Mouse (Mus musculus) liver, embryonic 11.5 days (tissue): ENCODE measurements at regions not wholly inside any gene's neighbourhood (a gene's known extent, or its start where the extent isn't known, plus 50 kb on each side); places are given as distances from the start of the nearest gene placed in this dataset.

Experiments used
- ATAC-seq: fragments of 200-750 bp; cut with Nextera tagmentation; replicated peaks from 2 replicates; pipeline ENCODE4 v1.8.0; 2017; ENCODE audit warnings: moderate number of reproducible peaks, mild to moderate bottlenecking, moderate TSS enrichment, moderate library complexity; ENCODE audit not compliant: low FRiP score
- DNase-seq: peaks from one replicate; pipeline ENCODE4 v3.0.0-alpha.2; 2017; ENCODE audit warnings: low spot score
- H3K27ac ChIP-seq: fragments of 300-500 bp; sonication (generic); 2 replicates; pipeline ENCODE4 v1.5.1; 2014; ENCODE audit warnings: mild to moderate bottlenecking, low read depth, low read length, control low read depth
- H3K27me3 ChIP-seq: fragments of 300-500 bp; sonication (generic); replicated peaks from 2 replicates; pipeline ENCODE4 v1.6.1; 2014; ENCODE audit warnings: low read length, mixed read lengths; ENCODE audit not compliant: control insufficient read depth, insufficient read depth
- H3K36me3 ChIP-seq: fragments of 300-500 bp; sonication (generic); 2 replicates; pipeline ENCODE4 v1.6.1; 2014; ENCODE audit warnings: mild to moderate bottlenecking, low read length, moderate library complexity, mixed read lengths; ENCODE audit not compliant: control insufficient read depth, insufficient read depth
- H3K4me1 ChIP-seq: fragments of 300-500 bp; sonication (generic); replicated peaks from 2 replicates; pipeline ENCODE4 v1.6.1; 2014; ENCODE audit warnings: low read length, mixed read lengths; ENCODE audit not compliant: control insufficient read depth, insufficient read depth
- H3K4me2 ChIP-seq: fragments of 300-500 bp; sonication (generic); 2 replicates; pipeline ENCODE4 v1.6.1; 2014; ENCODE audit warnings: mild to moderate bottlenecking, control low read depth, moderate library complexity
- H3K4me3 ChIP-seq: fragments of 300-500 bp; sonication (generic); 2 replicates; pipeline ENCODE4 v1.5.1; 2014; ENCODE audit warnings: low read depth, low read length, control low read depth
- H3K9ac ChIP-seq: fragments of 300-500 bp; sonication (generic); 2 replicates; pipeline ENCODE4 v1.6.1; 2014; ENCODE audit warnings: low read depth, low read length, control low read depth
- H3K9me3 ChIP-seq: fragments of 300-500 bp; sonication (generic); 2 replicates; pipeline ENCODE4 v1.6.1; 2016; ENCODE audit warnings: low read length, inconsistent platforms, mixed read lengths; ENCODE audit not compliant: control insufficient read depth
- WGBS: fragments of 180-500 bp; shearing (Covaris S2); extraction: QIAGEN DNeasy Blood & Tissue Kit; methylation state at CpG from one replicate; pipeline ENCODE4 v1.1.7; 2014; 5-methylcytosine and 5-hydroxymethylcytosine counted together

DNA sequence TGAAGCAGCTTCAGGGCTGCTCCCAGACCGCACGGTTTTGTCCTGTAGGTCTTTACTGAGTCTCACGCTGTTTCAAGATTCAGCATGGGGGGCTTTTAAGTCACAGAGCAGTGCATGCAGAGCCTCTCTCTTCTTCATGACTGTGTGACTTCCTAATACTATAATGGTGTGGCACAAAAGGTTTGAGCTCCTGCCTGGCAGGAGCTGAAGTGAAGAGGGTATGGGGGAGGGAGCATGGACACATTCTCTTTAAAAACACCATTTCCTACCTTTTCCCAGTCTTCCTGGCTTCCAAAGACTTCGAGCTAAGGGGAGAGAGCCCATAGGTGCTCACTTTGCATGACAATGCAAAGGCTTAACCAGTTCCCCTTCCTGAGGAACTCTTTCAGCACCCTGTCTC, 934.9 kb upstream of the Gm5150 start:
- H3K9me3 ChIP-seq: no peaks in the 10 kb centered on the region
- no peak overlapping the region for H3K4me3 ChIP-seq
- ATAC-seq (no peak), DNase-seq (no peak)
- no peak overlapping the region for H3K9ac ChIP-seq
- H3K4me2 ChIP-seq: no peak overlapping the region
- no peak overlapping the region for H3K27ac ChIP-seq
- H3K27me3 ChIP-seq: no peaks in the 10 kb centered on the region
- 16% methylated on average over 4 of the region's 4 CpGs for WGBS
- H3K4me1 ChIP-seq: no peaks in the 10 kb centered on the region
- no peaks in the 10 kb centered on the region for H3K36me3 ChIP-seq

DNA sequence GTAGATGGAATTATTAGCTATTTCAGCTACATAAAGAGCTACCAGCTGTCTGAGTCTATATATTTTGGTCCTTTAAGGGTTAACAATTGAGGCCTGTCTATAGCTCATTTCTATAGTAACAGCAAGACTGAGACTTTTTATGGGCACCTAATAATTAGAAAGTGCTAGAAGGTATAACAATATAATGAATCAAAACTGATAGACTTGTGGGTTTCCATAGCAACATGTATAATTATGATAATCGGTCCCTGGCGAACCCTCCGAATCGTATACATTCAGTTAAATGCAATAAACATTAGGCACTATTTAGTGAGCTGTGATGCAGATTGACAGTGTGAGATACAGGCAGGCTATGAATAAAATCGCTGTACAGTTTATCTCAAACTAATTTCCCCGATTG, 933.3 kb upstream of the Gm5150 start:
- DNase-seq (no peak), ATAC-seq (no peak)
- Histone ChIP-seq H3K4me2 (no peak overlapping the region), H3K36me3 (no peaks in the 10 kb centered on the region), H3K4me3 (no peak overlapping the region), H3K9ac (no peak overlapping the region), H3K9me3 (no peaks in the 10 kb centered on the region), H3K27me3 (no peaks in the 10 kb centered on the region), H3K27ac (no peak overlapping the region), H3K4me1 (no peaks in the 10 kb centered on the region)
- WGBS: 87% methylated on average over 6 of the region's 6 CpGs

DNA sequence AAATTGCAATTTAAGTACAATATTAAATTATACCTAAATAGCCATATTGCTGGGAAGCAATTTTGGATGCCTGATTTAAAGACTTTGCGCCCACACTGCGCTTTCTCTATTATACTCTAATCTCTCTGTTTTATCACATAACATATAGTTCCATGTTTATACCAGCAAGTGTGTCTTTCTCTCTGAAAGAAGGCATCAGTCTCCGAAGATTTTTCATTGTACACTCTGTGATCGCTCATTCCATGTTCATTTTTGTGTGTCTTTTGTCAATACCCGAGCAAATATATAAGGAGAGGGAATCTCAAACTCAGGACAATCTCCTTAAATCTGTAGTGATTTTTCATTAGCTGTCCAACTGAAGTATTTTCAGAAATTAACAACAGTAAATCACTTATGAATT, 932.9 kb upstream of the Gm5150 start:
- Histone ChIP-seq H3K4me3 (no peak overlapping the region), H3K36me3 (no peaks in the 10 kb centered on the region), H3K9ac (no peak overlapping the region), H3K9me3 (no peaks in the 10 kb centered on the region), H3K27me3 (no peaks in the 10 kb centered on the region), H3K4me2 (no peak overlapping the region), H3K27ac (no peak overlapping the region), H3K4me1 (no peaks in the 10 kb centered on the region)
- DNase-seq: no peak
- 91% methylated on average over 5 of the region's 5 CpGs for WGBS
- ATAC-seq: no peak

DNA sequence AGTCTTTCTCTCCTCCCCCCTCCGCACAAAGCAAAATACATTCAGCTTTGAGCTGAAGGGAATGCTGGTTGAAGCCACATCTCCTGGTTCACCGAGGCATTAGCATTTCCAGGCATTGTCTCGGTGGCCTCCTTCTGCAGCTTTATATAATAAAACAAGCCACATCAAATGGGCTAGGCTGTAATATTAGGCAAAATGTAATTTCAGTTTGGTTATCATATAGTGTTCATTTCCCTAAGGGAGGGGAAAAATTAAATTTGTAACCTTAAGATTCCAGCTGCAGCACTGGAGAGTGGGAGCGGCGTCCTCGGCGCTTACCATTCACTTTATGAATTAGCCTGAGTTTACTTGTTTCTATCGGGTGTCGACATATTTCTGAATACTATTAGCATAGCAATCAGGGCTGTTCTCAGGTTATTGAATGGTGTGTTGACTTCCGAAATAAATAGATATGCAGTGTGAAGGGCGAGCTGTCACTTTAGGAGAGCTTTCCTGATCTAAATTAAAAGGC, 932.3 kb upstream of the Gm5150 start:
- no peak overlapping the region for H3K27ac ChIP-seq
- ATAC-seq (no peak), DNase-seq (no peak)
- H3K9me3 ChIP-seq: no peaks in the 10 kb centered on the region
- H3K9ac ChIP-seq: no peak overlapping the region
- WGBS: 70% methylated on average over 11 of the region's 11 CpGs
- H3K4me3 ChIP-seq: no peak overlapping the region
- H3K27me3 ChIP-seq: no peaks in the 10 kb centered on the region
- no peak overlapping the region for H3K4me2 ChIP-seq
- H3K36me3 ChIP-seq: no peaks in the 10 kb centered on the region
- H3K4me1 ChIP-seq: no peaks in the 10 kb centered on the region

DNA sequence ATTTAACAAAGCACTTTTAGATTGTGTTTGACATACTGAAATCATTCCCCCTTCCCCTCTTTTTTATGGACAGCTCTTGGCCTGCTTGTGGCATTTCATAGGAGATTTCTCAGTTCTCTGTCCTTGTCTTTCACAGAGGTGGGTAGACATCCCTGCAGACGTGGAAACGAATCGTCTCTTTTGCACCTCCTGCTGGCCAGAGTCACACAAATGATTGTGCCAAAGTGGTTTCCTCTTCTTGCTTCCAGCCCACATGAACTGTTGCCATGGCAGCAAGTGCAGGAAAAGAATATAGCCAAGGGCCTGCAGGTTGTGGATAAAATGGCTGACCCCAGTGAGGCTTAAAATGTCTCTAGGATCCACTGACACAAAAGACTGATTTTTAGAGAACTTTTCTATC, 924.1 kb upstream of the Gm5150 start:
- ATAC-seq (no peak), DNase-seq (no peak)
- Histone ChIP-seq H3K27ac (no peak overlapping the region), H3K9ac (no peak overlapping the region), H3K4me1 (no peaks in the 10 kb centered on the region), H3K27me3 (no peaks in the 10 kb centered on the region), H3K9me3 (no peaks in the 10 kb centered on the region), H3K4me3 (no peak overlapping the region), H3K36me3 (no peaks in the 10 kb centered on the region), H3K4me2 (no peak overlapping the region)
- WGBS: 55% methylated on average over 3 of the region's 3 CpGs

DNA sequence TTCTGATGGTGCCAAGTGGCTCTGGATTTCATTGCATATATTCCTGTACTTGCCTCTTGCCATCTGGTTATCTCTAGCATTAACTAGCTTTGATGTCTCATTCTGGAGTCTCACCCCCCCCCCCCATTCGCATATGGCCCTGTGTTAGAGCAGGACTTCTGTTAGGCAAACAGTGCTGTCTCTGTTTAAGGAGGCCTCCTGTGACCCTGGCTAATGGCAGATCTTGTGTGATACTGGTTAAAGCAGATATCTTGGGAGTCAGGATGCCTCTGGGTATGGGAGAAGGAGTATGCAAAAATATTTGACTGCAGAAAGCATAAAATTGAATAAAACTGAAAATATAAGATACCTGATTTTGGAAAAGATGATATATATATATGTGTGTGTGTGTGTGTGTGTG, 923.6 kb upstream of the Gm5150 start:
- no peak for ATAC-seq
- no peaks in the 10 kb centered on the region for H3K27me3 ChIP-seq
- DNase-seq: no peak
- no peak overlapping the region for H3K4me3 ChIP-seq
- no peak overlapping the region for H3K9ac ChIP-seq
- WGBS: 70% methylated on average over 1 of the region's 1 CpGs
- no peak overlapping the region for H3K4me2 ChIP-seq
- no peak overlapping the region for H3K27ac ChIP-seq
- H3K9me3 ChIP-seq: no peaks in the 10 kb centered on the region
- no peaks in the 10 kb centered on the region for H3K4me1 ChIP-seq
- no peaks in the 10 kb centered on the region for H3K36me3 ChIP-seq

DNA sequence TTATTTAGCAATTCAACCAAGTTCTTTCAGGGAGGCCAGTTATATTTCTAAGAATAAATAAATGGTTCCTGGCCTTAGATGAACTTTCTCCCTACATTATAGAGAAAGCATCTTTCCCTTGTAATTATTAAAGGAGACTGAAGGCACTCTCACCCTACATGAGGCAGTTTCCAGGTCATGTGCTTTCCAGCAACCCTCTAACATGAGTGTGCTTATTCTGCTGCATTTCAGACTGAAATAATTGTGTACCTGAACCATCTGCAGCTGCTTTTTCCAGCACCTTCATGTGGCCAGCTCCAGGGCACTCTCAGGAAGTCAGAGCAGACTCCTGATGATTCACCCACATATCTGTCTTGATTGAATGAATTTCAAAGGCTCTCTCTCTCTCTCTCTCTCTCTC, 917.8 kb upstream of the Gm5150 start:
- no peaks in the 10 kb centered on the region for H3K4me1 ChIP-seq
- no peaks in the 10 kb centered on the region for H3K27me3 ChIP-seq
- H3K9me3 ChIP-seq: no peaks in the 10 kb centered on the region
- no peaks in the 10 kb centered on the region for H3K36me3 ChIP-seq
- no peak overlapping the region for H3K27ac ChIP-seq
- DNase-seq (no peak), ATAC-seq (no peak)
- H3K4me3 ChIP-seq: no peak overlapping the region
- H3K4me2 ChIP-seq: no peak overlapping the region
- H3K9ac ChIP-seq: no peak overlapping the region

DNA sequence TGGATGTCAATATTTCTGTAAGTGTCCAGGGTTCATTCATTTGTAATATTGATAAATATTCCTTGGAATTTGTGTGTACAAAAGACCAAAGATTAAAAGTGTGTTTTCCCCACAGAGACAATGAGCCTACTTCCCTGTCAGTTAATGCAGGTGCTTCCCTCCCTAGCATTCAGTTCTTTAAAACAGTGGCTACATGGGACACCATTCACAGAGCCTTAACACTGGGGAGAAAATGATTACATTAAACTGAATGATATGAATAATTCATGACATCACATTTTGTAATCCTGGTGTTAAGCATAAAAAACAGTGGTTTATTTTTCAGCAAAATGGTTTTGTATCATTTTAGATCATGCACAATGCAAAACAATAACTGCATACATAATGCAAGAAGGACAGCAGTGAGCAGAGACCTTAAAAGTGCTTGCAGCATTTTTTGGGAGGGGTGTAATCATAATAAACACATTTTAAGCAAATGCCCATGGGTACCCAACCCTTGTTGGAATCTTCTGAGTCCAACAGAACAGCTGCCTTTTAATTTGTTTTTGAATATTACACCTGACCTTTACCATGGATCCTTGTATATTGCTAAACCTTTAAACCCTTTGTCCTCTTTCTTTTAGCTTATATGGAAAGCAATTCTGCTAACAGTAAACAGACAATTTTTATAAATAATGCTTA, 917.1 kb upstream of the Gm5150 start:
- Histone ChIP-seq H3K9me3 (no peaks in the 10 kb centered on the region), H3K36me3 (no peaks in the 10 kb centered on the region), H3K4me1 (no peaks in the 10 kb centered on the region), H3K4me2 (no peak overlapping the region), H3K27ac (no peak overlapping the region), H3K9ac (no peak overlapping the region), H3K27me3 (no peaks in the 10 kb centered on the region), H3K4me3 (no peak overlapping the region)
- ATAC-seq (no peak), DNase-seq (no peak)

DNA sequence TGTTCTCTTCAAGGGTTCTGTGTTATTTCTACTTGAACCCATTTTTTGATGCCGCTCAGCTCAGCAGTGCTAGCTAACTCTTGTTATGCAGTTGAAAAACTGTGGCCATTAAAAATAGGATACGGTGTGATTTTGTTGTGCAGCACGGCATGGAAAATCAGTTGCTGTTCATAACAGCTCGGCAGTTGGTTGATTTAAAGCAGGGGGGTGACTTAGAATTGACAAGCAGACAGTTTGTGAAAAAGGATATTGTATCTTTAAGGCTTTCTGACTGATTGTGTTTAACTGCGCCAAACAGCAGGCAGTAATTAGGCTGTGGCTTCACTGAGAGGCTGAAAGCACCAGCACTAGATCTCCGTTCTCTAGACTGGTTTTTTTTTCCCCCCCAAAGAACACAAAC, 915.1 kb upstream of the Gm5150 start:
- Histone ChIP-seq H3K4me3 (no peak overlapping the region), H3K9ac (no peak overlapping the region), H3K4me1 (no peaks in the 10 kb centered on the region), H3K9me3 (no peaks in the 10 kb centered on the region), H3K4me2 (no peak overlapping the region), H3K27ac (no peak overlapping the region), H3K36me3 (no peaks in the 10 kb centered on the region), H3K27me3 (no peaks in the 10 kb centered on the region)
- ATAC-seq (no peak), DNase-seq (no peak)
- WGBS: 80% methylated on average over 6 of the region's 6 CpGs
